Mouse (Mus musculus): ENCODE measurements around the gene Pygo2.
"Not testable (repeated sequence)": the region's sequence is repeated elsewhere in the genome, so short reads cannot be mapped to it uniquely, and the experiment has no call there.

Gene Pygo2

GRCm38 (mm10) chr3:89418861-89419250 lies 11.2 kb upstream of the Pygo2 start:
- CTCF ChIA-PET, result no interaction called here

- CTCF ChIA-PET, result no interaction called here
These were observed 10.4 kb upstream of the Pygo2 start for GRCm38 (mm10) chr3:89419571-89419970.

- CTCF ChIA-PET, result no interaction called here
These were observed 10.0 kb upstream of the Pygo2 start for GRCm38 (mm10) chr3:89419981-89420380.

GRCm38 (mm10) chr3:89420421-89420820 lies 9.6 kb upstream of the Pygo2 start:
- CTCF ChIA-PET, result no interaction called here

- CTCF ChIA-PET, result no interaction called here
These were observed 8.8 kb upstream of the Pygo2 start for GRCm38 (mm10) chr3:89421002-89421774.

GRCm38 (mm10) chr3:89421810-89422473 lies 8.1 kb upstream of the Pygo2 start:
- CTCF ChIA-PET, result no interaction called here

GRCm38 (mm10) chr3:89422556-89423205 lies 7.3 kb upstream of the Pygo2 start:
- CTCF ChIA-PET, result no interaction called here

GRCm38 (mm10) chr3:89424416-89425140 lies 5.4 kb upstream of the Pygo2 start:
- CTCF ChIA-PET, result no interaction called here

- CTCF ChIA-PET, result interaction anchor here (0.6 kb wide), 1 partner anchor 41 kb away, joined by 3 read pairs; no protein-coding TSS in a partner anchor
These were observed 4.9 kb upstream of the Pygo2 start for GRCm38 (mm10) chr3:89425141-89425525.

- CTCF ChIA-PET, result interaction anchor here (0.6 kb wide), 2 partner anchors 13 to 41 kb away, joined by 3 to 4 read pairs; no protein-coding TSS in a partner anchor
These were observed 4.1 kb upstream of the Pygo2 start for GRCm38 (mm10) chr3:89425876-89426275.

- CTCF ChIA-PET, result not testable (repeated sequence)
These were observed 993 bp upstream of the Pygo2 start for GRCm38 (mm10) chr3:89429021-89429420.

- CTCF ChIA-PET, result interaction anchor here (0.6 kb wide), 1 partner anchor 402 kb away, joined by 4 read pairs; no protein-coding TSS in a partner anchor
These were observed 2.6 kb downstream of the Pygo2 start for GRCm38 (mm10) chr3:89432606-89433005.

- CTCF ChIA-PET, result no interaction called here
These were observed 4.5 kb downstream of the Pygo2 start for GRCm38 (mm10) chr3:89434532-89434931.

- CTCF ChIA-PET, result no interaction called here
These were observed 5.0 kb downstream of the Pygo2 start for GRCm38 (mm10) chr3:89435041-89435440.

GRCm38 (mm10) chr3:89436176-89437113 lies 6.4 kb downstream of the Pygo2 start, which contains the start of gene Pbxip1:
Gene Pbxip1 (plus strand): TSS chr3:89436706.
- CTCF ChIA-PET, result interaction anchor here (0.6 to 0.7 kb wide), 2 partner anchors 43 to 404 kb away, joined by 3 to 5 read pairs; no protein-coding TSS in a partner anchor

- CTCF ChIA-PET, result no interaction called here
These were observed 7.3 kb downstream of the Pygo2 start for GRCm38 (mm10) chr3:89437269-89437668.

- CTCF ChIA-PET, result interaction anchor here (1.0 kb wide), 1 partner anchor 9 kb away, joined by 3 read pairs; no protein-coding TSS in a partner anchor
These were observed 10.7 kb downstream of the Pygo2 start for GRCm38 (mm10) chr3:89440691-89441090.

- CTCF ChIA-PET, result interaction anchor here (0.7 to 1.6 kb wide), 5 partner anchors 8 to 36 kb away, joined by 3 to 6 read pairs (median 4); no protein-coding TSS in a partner anchor
These were observed 18.9 kb downstream of the Pygo2 start for GRCm38 (mm10) chr3:89448720-89449537.

GRCm38 (mm10) chr3:89449541-89449940 lies 19.5 kb downstream of the Pygo2 start:
- CTCF ChIA-PET, result interaction anchor here (0.5 to 1.6 kb wide), 5 partner anchors 9 to 64 kb away, joined by 3 to 6 read pairs (median 4); no protein-coding TSS in a partner anchor
